Mouse (Mus musculus) liver, embryonic 16.5 days (tissue): Measurements from ENCODE around the gene Ksr2. TPM values are rescaled to one million over a fixed set of nuclear protein-coding genes. Genes with fewer than 3 reads are reported as not detected.
"Not testable (repeated sequence)": the region's sequence is repeated elsewhere in the genome, so short reads cannot be mapped to it uniquely, and the experiment has no call there.

Source experiments
- ATAC-seq: fragments of 200-750 bp; cut with Nextera tagmentation; 2 replicates; pipeline ENCODE4 v1.8.0; 2017; ENCODE audit warnings: low read depth, mild to moderate bottlenecking, moderate number of reproducible peaks, moderate library complexity
- H3K27ac ChIP-seq: fragments of 300-500 bp; sonication (generic); 2 replicates; pipeline ENCODE4 v1.5.1; 2014; ENCODE audit warnings: mild to moderate bottlenecking, low read length
- H3K27me3 ChIP-seq: fragments of 300-500 bp; sonication (generic); 2 replicates; pipeline ENCODE4 v1.6.1; 2014; ENCODE audit warnings: low read depth, low read length, mixed read lengths; ENCODE audit not compliant: control insufficient read depth, insufficient read depth
- H3K36me3 ChIP-seq: fragments of 300-500 bp; sonication (generic); 2 replicates; pipeline ENCODE4 v1.6.1; 2014; ENCODE audit warnings: mild to moderate bottlenecking; ENCODE audit not compliant: control insufficient read depth, insufficient read depth
- H3K4me1 ChIP-seq: fragments of 300-500 bp; sonication (generic); 2 replicates; pipeline ENCODE4 v1.6.1; 2014; ENCODE audit warnings: low read depth, low read length, mixed read lengths; ENCODE audit not compliant: control insufficient read depth
- H3K4me2 ChIP-seq: fragments of 300-500 bp; sonication (generic); 2 replicates; pipeline ENCODE4 v1.6.1; 2014; ENCODE audit warnings: low read depth, low read length, mixed read lengths
- H3K4me3 ChIP-seq: fragments of 300-500 bp; sonication (generic); 2 replicates; pipeline ENCODE4 v1.5.1; 2014; ENCODE audit warnings: low read depth, mild to moderate bottlenecking, low read length
- H3K9ac ChIP-seq: fragments of 300-500 bp; sonication (generic); 2 replicates; pipeline ENCODE4 v1.6.1; 2014; ENCODE audit warnings: low read depth, low read length
- H3K9me3 ChIP-seq: fragments of 300-500 bp; sonication (generic); replicated peaks from 2 replicates; pipeline ENCODE4 v1.6.1; 2016; ENCODE audit warnings: low read length; ENCODE audit not compliant: control insufficient read depth
- WGBS: fragments of 180-500 bp; shearing (Covaris S2); extraction: QIAGEN DNeasy Blood & Tissue Kit; methylation state at CpG from one replicate; pipeline ENCODE4 v1.1.7; 2014; ENCODE audit not compliant: insufficient replicate concordance; 5-methylcytosine and 5-hydroxymethylcytosine counted together
- polyA plus RNA-seq: library from polyadenylated mRNA; unstranded; fragments of >200 nt; fragmentation: Nextera tagmentation; extraction: Ambion mirVana; gene quantifications from 2 replicates; pipeline ENCODE4 v1.2.1, GENCODE M21; 2015

Ksr2 gene
- polyA plus RNA-seq, 1 experiment from 2014 or later, result 0.06 TPM

- H3K27ac ChIP-seq, H3K9me3 ChIP-seq, H3K4me1 ChIP-seq, H3K4me2 ChIP-seq, H3K4me3 ChIP-seq, ATAC-seq, H3K9ac ChIP-seq, H3K27me3 ChIP-seq: not testable (repeated sequence)
- WGBS, result 60% methylated on average over 14 of the region's 14 CpGs
- H3K36me3 ChIP-seq, result peaks cover 29% of the 10 kb centered on the region
Observed at GRCm38 (mm10) chr5:117377731-117378130, 36.1 kb upstream of the Ksr2 start.

- no peaks in the 10 kb centered on the region for H3K27me3 ChIP-seq
- H3K36me3 ChIP-seq, result peaks cover 33% of the 10 kb centered on the region
- H3K4me1 ChIP-seq, result no peaks in the 10 kb centered on the region; the same call in 1 of the 2 replicates
- no peak overlapping the region for H3K27ac ChIP-seq
- H3K4me2 ChIP-seq, result no peak overlapping the region
- H3K9ac ChIP-seq, result no peak overlapping the region
- no peak overlapping the region for H3K4me3 ChIP-seq
- ATAC-seq, result no peak
- no peaks in the 10 kb centered on the region for H3K9me3 ChIP-seq
- 68% methylated on average over 4 of the region's 4 CpGs for WGBS
Observed at GRCm38 (mm10) chr5:117380199-117380598, 33.6 kb upstream of the Ksr2 start.

- Histone ChIP-seq H3K27me3 (no peaks in the 10 kb centered on the region), H3K4me2 (no peak overlapping the region), H3K36me3 (peaks cover 27% of the 10 kb centered on the region), H3K4me3 (no peak overlapping the region), H3K9me3 (no peaks in the 10 kb centered on the region), H3K4me1 (no peaks in the 10 kb centered on the region), H3K9ac (no peak overlapping the region), H3K27ac (no peak overlapping the region)
- 74% methylated on average over 7 of the region's 7 CpGs for WGBS
- no peak for ATAC-seq
Observed at GRCm38 (mm10) chr5:117381785-117382184, 32.0 kb upstream of the Ksr2 start.

GRCm38 (mm10) chr5:117383198-117383597, 30.6 kb upstream of the Ksr2 start:
- H3K9me3 ChIP-seq, result no peaks in the 10 kb centered on the region
- WGBS, result 74% methylated on average over 12 of the region's 12 CpGs
- no peak for ATAC-seq
- H3K27ac ChIP-seq, result no peak overlapping the region
- H3K9ac ChIP-seq, result no peak overlapping the region
- no peak overlapping the region for H3K4me3 ChIP-seq
- peaks cover 4% of the 10 kb centered on the region for H3K4me1 ChIP-seq
- peaks cover 22% of the 10 kb centered on the region for H3K36me3 ChIP-seq
- H3K4me2 ChIP-seq, result no peak overlapping the region
- H3K27me3 ChIP-seq, result no peaks in the 10 kb centered on the region

- peaks cover 5% of the 10 kb centered on the region; the same call in 1 of the 2 replicates for H3K36me3 ChIP-seq
- H3K4me3 ChIP-seq, result peak overlapping the region; percentile 92
- peak overlapping the region; percentile 72 for H3K27ac ChIP-seq
- peak overlapping the region; percentile 88 for H3K4me2 ChIP-seq
- H3K9me3 ChIP-seq, result no peaks in the 10 kb centered on the region
- H3K27me3 ChIP-seq, result no peaks in the 10 kb centered on the region
- WGBS, result 5% methylated on average over 16 of the region's 16 CpGs
- ATAC-seq, result peak; percentile 70
- H3K9ac ChIP-seq, result peak overlapping the region; percentile 89
- peaks cover 10% of the 10 kb centered on the region for H3K4me1 ChIP-seq
Observed at GRCm38 (mm10) chr5:117388296-117388751, 25.5 kb upstream of the Ksr2 start.

- H3K9me3 ChIP-seq, result no peaks in the 10 kb centered on the region
- peak within 1 kb of the TSS; percentile 72 for H3K27ac ChIP-seq
- peak within 1 kb of the TSS; percentile 92 for H3K4me3 ChIP-seq
- H3K9ac ChIP-seq, result peak within 1 kb of the TSS; percentile 89
- H3K27me3 ChIP-seq, result no peaks in the 10 kb centered on the region
- H3K4me1 ChIP-seq, result peaks cover 10% of the 10 kb centered on the region
- H3K4me2 ChIP-seq, result peak within 1 kb of the TSS; percentile 88
- H3K36me3 ChIP-seq, result peaks cover 5% of the 10 kb centered on the region; the same call in 1 of the 2 replicates
- under 1% methylated on average over 36 of the region's 44 CpGs for WGBS
- peak; percentile 97 for ATAC-seq
Observed at GRCm38 (mm10) chr5:117388877-117389276, 24.9 kb upstream of the Ksr2 start, which contains the start of gene Rfc5. TSS of gene Rfc5 (minus strand) at chr5:117389047.

- ATAC-seq, result no peak
- Histone ChIP-seq H3K9ac (no peak overlapping the region), H3K36me3 (no peaks in the 10 kb centered on the region), H3K4me2 (no peak overlapping the region), H3K27ac (no peak overlapping the region), H3K4me3 (no peak overlapping the region), H3K27me3 (no peaks in the 10 kb centered on the region), H3K4me1 (peaks cover 10% of the 10 kb centered on the region), H3K9me3 (no peaks in the 10 kb centered on the region)
- 37% methylated on average over 1 of the region's 1 CpGs for WGBS
Observed at GRCm38 (mm10) chr5:117390895-117391294, 22.9 kb upstream of the Ksr2 start.

GRCm38 (mm10) chr5:117395834-117396233, 18.0 kb upstream of the Ksr2 start:
- WGBS, result 63% methylated on average over 5 of the region's 5 CpGs
- Histone ChIP-seq H3K9ac (no peak overlapping the region), H3K27me3 (no peaks in the 10 kb centered on the region), H3K27ac (no peak overlapping the region), H3K36me3 (no peaks in the 10 kb centered on the region), H3K4me2 (no peak overlapping the region), H3K4me3 (no peak overlapping the region), H3K4me1 (no peaks in the 10 kb centered on the region), H3K9me3 (no peaks in the 10 kb centered on the region)
- no peak for ATAC-seq

- 41% methylated on average over 6 of the region's 6 CpGs for WGBS
- Histone ChIP-seq H3K9me3 (no peaks in the 10 kb centered on the region), H3K27ac (no peak overlapping the region; the same call in 1 of the 2 replicates), H3K4me3 (no peak overlapping the region), H3K36me3 (no peaks in the 10 kb centered on the region), H3K4me2 (no peak overlapping the region), H3K9ac (no peak overlapping the region), H3K27me3 (no peaks in the 10 kb centered on the region), H3K4me1 (no peaks in the 10 kb centered on the region)
- ATAC-seq, result no peak
Observed at GRCm38 (mm10) chr5:117396596-117397014, 17.2 kb upstream of the Ksr2 start.
